Mouse (Mus musculus): ENCODE results near the gene March6. TPM values are rescaled to one million over a fixed set of nuclear protein-coding genes. Genes with fewer than 3 reads are reported as not detected.

Gene March6
- polyA plus RNA-seq, 1 experiment from 2014 or later, result 24.6 TPM

GRCm38 (mm10) chr15:31436811-31437210 lies 94.0 kb downstream of the March6 start:
- Histone ChIP-seq H3K4me3 (ENCODE audit: inconsistent target) (no peak overlapping the region), H3K79me2 (ENCODE audit: inconsistent target) (no peaks in the 10 kb centered on the region), H3K36me3 (ENCODE audit: inconsistent target) (no peaks in the 10 kb centered on the region), H3K27ac (no peak overlapping the region)
- WGBS (ENCODE audit: missing documents), result 96% methylated on average over 2 of the region's 2 CpGs

GRCm38 (mm10) chr15:31436083-31436482 lies 94.8 kb downstream of the March6 start:
- Histone ChIP-seq H3K79me2 (ENCODE audit: inconsistent target) (no peaks in the 10 kb centered on the region), H3K27ac (no peak overlapping the region), H3K4me3 (ENCODE audit: inconsistent target) (no peak overlapping the region), H3K36me3 (ENCODE audit: inconsistent target) (no peaks in the 10 kb centered on the region)
- 53% methylated on average over 1 of the region's 1 CpGs for WGBS (ENCODE audit: missing documents)

- Histone ChIP-seq H3K27ac (no peak overlapping the region), H3K4me3 (ENCODE audit: inconsistent target) (no peak overlapping the region), H3K79me2 (ENCODE audit: inconsistent target) (no peaks in the 10 kb centered on the region), H3K36me3 (ENCODE audit: inconsistent target) (no peaks in the 10 kb centered on the region)
- WGBS (ENCODE audit: missing documents), result 71% methylated on average over 7 of the region's 7 CpGs
These were observed 97.1 kb downstream of the March6 start for GRCm38 (mm10) chr15:31433768-31434167.

- WGBS (ENCODE audit: missing documents), result 83% methylated on average over 3 of the region's 8 CpGs
These were observed 99.0 kb downstream of the March6 start for GRCm38 (mm10) chr15:31431847-31432246.

GRCm38 (mm10) chr15:31430014-31430413 lies 100.8 kb downstream of the March6 start:
- Histone ChIP-seq H3K79me2 (ENCODE audit: inconsistent target) (no peaks in the 10 kb centered on the region), H3K4me3 (ENCODE audit: inconsistent target) (no peak overlapping the region), H3K36me3 (ENCODE audit: inconsistent target) (no peaks in the 10 kb centered on the region), H3K27ac (no peak overlapping the region)
- 97% methylated on average over 2 of the region's 2 CpGs for WGBS (ENCODE audit: missing documents)

More at GRCm38 (mm10) chr15:31431847-31432246, 99.0 kb downstream of the March6 start:
- H3K4me3 ChIP-seq (ENCODE audit: inconsistent target), result no peak overlapping the region
- no peaks in the 10 kb centered on the region for H3K36me3 ChIP-seq (ENCODE audit: inconsistent target)
- H3K27ac ChIP-seq, result no peak overlapping the region
- H3K79me2 ChIP-seq (ENCODE audit: inconsistent target), result no peaks in the 10 kb centered on the region

- Histone ChIP-seq H3K36me3 (ENCODE audit: inconsistent target) (no peaks in the 10 kb centered on the region), H3K79me2 (ENCODE audit: inconsistent target) (no peaks in the 10 kb centered on the region), H3K27ac (no peak overlapping the region), H3K4me3 (ENCODE audit: inconsistent target) (no peak overlapping the region)
- 86% methylated on average over 7 of the region's 7 CpGs for WGBS (ENCODE audit: missing documents)
These were observed 101.4 kb downstream of the March6 start for GRCm38 (mm10) chr15:31429429-31429828.

GRCm38 (mm10) chr15:31428571-31428970 lies 102.3 kb downstream of the March6 start:
- Histone ChIP-seq H3K27ac (no peak overlapping the region), H3K4me3 (ENCODE audit: inconsistent target) (no peak overlapping the region), H3K79me2 (ENCODE audit: inconsistent target) (no peaks in the 10 kb centered on the region), H3K36me3 (ENCODE audit: inconsistent target) (no peaks in the 10 kb centered on the region)
- WGBS (ENCODE audit: missing documents), result 98% methylated on average over 12 of the region's 12 CpGs

GRCm38 (mm10) chr15:31427390-31427789 lies 103.5 kb downstream of the March6 start:
- no peaks in the 10 kb centered on the region for H3K36me3 ChIP-seq (ENCODE audit: inconsistent target)
- WGBS (ENCODE audit: missing documents), result 92% methylated on average over 3 of the region's 3 CpGs

GRCm38 (mm10) chr15:31426066-31426706 lies 104.7 kb downstream of the March6 start:
- no peak overlapping the region for H3K27ac ChIP-seq
- H3K36me3 ChIP-seq (ENCODE audit: inconsistent target), result no peaks in the 10 kb centered on the region
- 30% methylated on average over 8 of the region's 8 CpGs for WGBS (ENCODE audit: missing documents)
- H3K79me2 ChIP-seq (ENCODE audit: inconsistent target), result no peaks in the 10 kb centered on the region
- no peak overlapping the region for H3K4me3 ChIP-seq (ENCODE audit: inconsistent target)

More at GRCm38 (mm10) chr15:31427390-31427789, 103.5 kb downstream of the March6 start:
- Histone ChIP-seq H3K79me2 (ENCODE audit: inconsistent target) (no peaks in the 10 kb centered on the region), H3K27ac (no peak overlapping the region), H3K4me3 (ENCODE audit: inconsistent target) (no peak overlapping the region)

GRCm38 (mm10) chr15:31422649-31423369 lies 108.0 kb downstream of the March6 start:
- whole genome bisulfite sequencing (ENCODE audit: missing documents), result 79% methylated on average over 7 of the region's 7 CpGs
- Histone ChIP-seq H3K4me3 (ENCODE audit: inconsistent target) (no peak overlapping the region), H3K36me3 (ENCODE audit: inconsistent target) (no peaks in the 10 kb centered on the region), H3K27ac (no peak overlapping the region), H3K79me2 (ENCODE audit: inconsistent target) (no peaks in the 10 kb centered on the region)

- Histone ChIP-seq H3K36me3 (ENCODE audit: inconsistent target) (no peaks in the 10 kb centered on the region), H3K27ac (peak overlapping the region; percentile 65), H3K79me2 (ENCODE audit: inconsistent target) (no peaks in the 10 kb centered on the region), H3K4me3 (ENCODE audit: inconsistent target) (no peak overlapping the region)
- WGBS (ENCODE audit: missing documents), result 42% methylated on average over 9 of the region's 9 CpGs
These were observed 111.8 kb downstream of the March6 start for GRCm38 (mm10) chr15:31419037-31419436.

GRCm38 (mm10) chr15:31418686-31419024 lies 112.2 kb downstream of the March6 start:
- Histone ChIP-seq H3K27ac (peak overlapping the region; percentile 65), H3K36me3 (ENCODE audit: inconsistent target) (no peaks in the 10 kb centered on the region), H3K79me2 (ENCODE audit: inconsistent target) (no peaks in the 10 kb centered on the region), H3K4me3 (ENCODE audit: inconsistent target) (peak overlapping the region; percentile 7; the same call in 1 of the 2 replicates)
- 25% methylated on average over 7 of the region's 7 CpGs for WGBS (ENCODE audit: missing documents)

GRCm38 (mm10) chr15:31417796-31418685 lies 112.8 kb downstream of the March6 start:
- WGBS (ENCODE audit: missing documents), result 12% methylated on average over 21 of the region's 21 CpGs
- H3K4me3 ChIP-seq (ENCODE audit: inconsistent target), result peak overlapping the region; percentile 7; the same call in 1 of the 2 replicates
- H3K27ac ChIP-seq, result peak overlapping the region; percentile 65
- H3K36me3 ChIP-seq (ENCODE audit: inconsistent target), result no peaks in the 10 kb centered on the region
- no peaks in the 10 kb centered on the region for H3K79me2 ChIP-seq (ENCODE audit: inconsistent target)

- no peaks in the 10 kb centered on the region for H3K79me2 ChIP-seq (ENCODE audit: inconsistent target)
- no peaks in the 10 kb centered on the region for H3K36me3 ChIP-seq (ENCODE audit: inconsistent target)
- H3K4me3 ChIP-seq (ENCODE audit: inconsistent target), result no peak overlapping the region
- H3K27ac ChIP-seq, result peak overlapping the region; percentile 65
- 78% methylated on average over 6 of the region's 6 CpGs for whole genome bisulfite sequencing (ENCODE audit: missing documents)
These were observed 113.5 kb downstream of the March6 start for GRCm38 (mm10) chr15:31417409-31417795.

Data from macrophage (primary cell).